Mouse (Mus musculus) testis, adult 2 months (tissue): ENCODE data around the gene Fam53b. TPM values are rescaled to one million over a fixed set of nuclear protein-coding genes. Genes with fewer than 3 reads are reported as not detected.

Experiments
- H3K27ac ChIP-seq: fragments of 200-500 bp; 2 replicates; pipeline ENCODE4 v1.5.1; 2012; ENCODE audit warnings: low read depth, low read length; ENCODE audit not compliant: control insufficient read depth, insufficient read depth
- H3K27me3 ChIP-seq: fragments of 200-500 bp; 2 replicates; pipeline ENCODE4 v1.6.1; 2012; ENCODE audit warnings: mild to moderate bottlenecking, low read length, moderate library complexity; ENCODE audit not compliant: control insufficient read depth, insufficient read depth
- H3K36me3 ChIP-seq: fragments of 200-500 bp; 2 replicates; pipeline ENCODE4 v1.6.1; 2012; ENCODE audit warnings: mild to moderate bottlenecking, low read length; ENCODE audit not compliant: control insufficient read depth, insufficient read depth
- H3K4me1 ChIP-seq: fragments of 200-500 bp; 2 replicates; pipeline ENCODE4 v1.6.1; 2012; ENCODE audit warnings: low read length; ENCODE audit not compliant: control insufficient read depth, insufficient read depth
- H3K4me3 ChIP-seq: fragments of 200-500 bp; 2 replicates; pipeline ENCODE4 v1.5.1; 2012; ENCODE audit warnings: low read depth, mild to moderate bottlenecking, low read length, moderate library complexity, mixed read lengths; ENCODE audit not compliant: control insufficient read depth
- CTCF ChIP-seq: fragments of 200-500 bp; IDR thresholded peaks from 2 replicates; pipeline ENCODE4 v1.5.1; 2012; ENCODE audit warnings: low read depth, mild to moderate bottlenecking, inconsistent platforms, low read length, moderate library complexity; ENCODE audit not compliant: control insufficient read depth, insufficient read depth, insufficient replicate concordance
- POLR2A ChIP-seq: fragments of 200-500 bp; IDR thresholded peaks from 2 replicates; pipeline ENCODE4 v1.6.1; 2012; ENCODE audit warnings: low read depth, mild to moderate bottlenecking, inconsistent platforms, low read length, moderate library complexity; ENCODE audit not compliant: control insufficient read depth
- polyA plus RNA-seq: library from polyadenylated mRNA; depleted of rRNA; stranded (reverse); fragments of >200 nt; gene quantifications from 2 replicates; pipeline ENCODE4 v1.2.3, GENCODE M21; 2012

Fam53b gene
- polyA plus RNA-seq, 1 experiment: 6.1 TPM

- Histone ChIP-seq H3K27ac (no peak overlapping the region), H3K27me3 (no peaks in the 10 kb centered on the region), H3K4me1 (no peaks in the 10 kb centered on the region; the same call in none of the 2 replicates), H3K36me3 (no peaks in the 10 kb centered on the region), H3K4me3 (no peak overlapping the region)
- TF ChIP-seq POLR2A: no peak
- TF ChIP-seq CTCF: no peak
These were observed 110.0 kb downstream of the Fam53b start for GRCm38 (mm10) chr7:132703515-132704309.

DNA sequence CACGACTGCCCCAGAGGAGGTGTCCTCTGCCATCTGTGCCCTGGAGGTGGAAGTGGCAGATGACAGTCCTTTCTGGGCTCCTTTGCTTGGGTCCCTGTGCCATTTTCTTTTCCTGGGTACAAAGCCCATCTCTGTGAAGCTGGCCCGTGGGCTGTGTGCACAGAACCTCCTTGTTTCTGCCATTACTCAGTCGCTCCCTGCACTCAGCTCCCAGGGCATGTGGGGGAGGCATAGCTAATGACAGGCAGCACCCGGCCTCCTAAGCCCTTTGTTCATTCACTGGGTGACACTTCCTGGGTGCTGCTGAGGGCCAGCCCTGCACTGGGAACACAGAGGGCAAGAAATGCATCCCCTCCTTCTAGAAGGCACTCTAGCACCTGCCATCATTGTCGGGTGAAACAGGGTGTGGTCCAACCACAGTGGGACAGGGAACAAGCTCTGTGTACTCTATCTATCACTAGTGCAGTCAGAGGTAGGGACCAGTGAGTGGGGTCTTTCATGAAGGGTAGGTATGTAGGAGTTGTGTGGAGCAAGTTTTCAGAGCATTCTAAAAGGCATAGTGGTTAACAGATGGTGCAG lies 111.1 kb downstream of the Fam53b start:
- H3K4me3 ChIP-seq: no peak overlapping the region
- no peaks in the 10 kb centered on the region; the same call in none of the 2 replicates for H3K4me1 ChIP-seq
- H3K27me3 ChIP-seq: no peaks in the 10 kb centered on the region
- no peaks in the 10 kb centered on the region for H3K36me3 ChIP-seq
- no peak overlapping the region for H3K27ac ChIP-seq
- TF ChIP-seq CTCF (no peak), POLR2A (no peak)

DNA sequence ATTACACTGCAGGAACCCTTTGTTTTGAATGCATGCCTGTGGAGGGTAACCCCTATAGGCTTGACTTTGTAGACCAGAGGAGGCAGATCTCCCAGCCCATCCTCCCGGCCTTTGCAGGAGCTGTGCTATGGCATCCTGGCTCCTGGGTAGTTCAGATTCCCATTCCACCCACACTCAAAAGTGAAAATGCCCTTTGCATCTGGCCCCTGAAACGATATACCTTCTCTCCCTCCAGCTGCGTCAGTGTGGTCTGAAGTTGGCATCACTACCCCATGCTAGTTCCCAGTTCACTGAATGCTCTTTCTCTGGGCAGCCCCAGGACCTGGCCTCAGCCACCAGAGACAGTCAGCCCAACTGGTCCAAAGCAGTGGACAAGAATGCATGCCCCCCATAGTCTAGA lies 111.7 kb downstream of the Fam53b start:
- H3K4me1 ChIP-seq: no peaks in the 10 kb centered on the region; the same call in none of the 2 replicates
- TF ChIP-seq CTCF (no peak), POLR2A (no peak)
- no peaks in the 10 kb centered on the region for H3K27me3 ChIP-seq
- no peaks in the 10 kb centered on the region for H3K36me3 ChIP-seq
- H3K4me3 ChIP-seq: no peak overlapping the region
- no peak overlapping the region for H3K27ac ChIP-seq

DNA sequence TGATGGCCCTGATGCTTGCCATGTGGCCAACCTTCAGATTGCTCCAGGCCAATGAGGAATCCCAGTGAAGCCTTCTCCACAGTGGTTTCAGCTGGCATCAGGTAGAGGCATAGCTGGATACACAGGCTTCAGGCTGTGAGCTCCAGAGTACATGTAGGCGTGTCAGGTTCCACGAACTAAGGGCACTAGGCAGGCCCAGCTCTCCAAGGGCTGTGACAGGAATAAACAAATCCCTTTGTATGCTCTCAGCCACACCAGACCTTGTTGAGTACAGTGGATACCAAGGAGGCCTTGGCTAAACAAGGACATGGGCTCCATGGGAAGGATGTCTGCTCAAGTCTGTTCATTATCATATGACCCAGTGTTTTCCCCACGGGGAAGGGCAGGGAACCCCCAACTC lies 112.3 kb downstream of the Fam53b start:
- Histone ChIP-seq H3K27ac (no peak overlapping the region), H3K36me3 (no peaks in the 10 kb centered on the region), H3K4me3 (no peak overlapping the region), H3K4me1 (no peaks in the 10 kb centered on the region; the same call in none of the 2 replicates), H3K27me3 (no peaks in the 10 kb centered on the region)
- TF ChIP-seq POLR2A (no peak), CTCF (no peak)

DNA sequence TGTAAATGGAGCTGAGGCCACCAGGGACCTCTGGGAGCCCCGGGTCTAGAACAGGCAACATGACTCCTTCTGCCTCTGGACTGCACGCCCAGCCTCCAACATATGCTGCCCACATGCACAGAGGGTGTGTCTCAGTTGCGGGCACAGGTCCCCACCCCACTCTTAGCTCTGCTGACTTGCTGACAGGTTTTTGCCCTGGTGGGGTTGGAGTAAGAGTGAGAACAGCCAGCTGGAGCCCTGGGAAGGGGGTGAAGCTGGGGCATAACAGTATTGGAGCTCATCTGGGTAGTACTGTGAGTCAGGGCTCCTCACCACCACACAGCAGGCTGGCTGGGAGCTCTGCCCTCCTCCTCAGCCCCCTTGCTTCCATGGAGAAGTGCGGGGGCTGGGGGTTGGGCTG lies 113.6 kb downstream of the Fam53b start:
- Histone ChIP-seq H3K27ac (no peak overlapping the region), H3K27me3 (no peaks in the 10 kb centered on the region), H3K4me3 (no peak overlapping the region), H3K4me1 (no peaks in the 10 kb centered on the region; the same call in none of the 2 replicates), H3K36me3 (no peaks in the 10 kb centered on the region)
- no peak for TF ChIP-seq CTCF
- no peak for TF ChIP-seq POLR2A

GRCm38 (mm10) chr7:132699639-132700038 lies 114.0 kb downstream of the Fam53b start:
- Histone ChIP-seq H3K36me3 (no peaks in the 10 kb centered on the region), H3K27me3 (no peaks in the 10 kb centered on the region), H3K4me3 (no peak overlapping the region), H3K4me1 (no peaks in the 10 kb centered on the region; the same call in none of the 2 replicates), H3K27ac (no peak overlapping the region)
- TF ChIP-seq CTCF (no peak), POLR2A (no peak)

DNA sequence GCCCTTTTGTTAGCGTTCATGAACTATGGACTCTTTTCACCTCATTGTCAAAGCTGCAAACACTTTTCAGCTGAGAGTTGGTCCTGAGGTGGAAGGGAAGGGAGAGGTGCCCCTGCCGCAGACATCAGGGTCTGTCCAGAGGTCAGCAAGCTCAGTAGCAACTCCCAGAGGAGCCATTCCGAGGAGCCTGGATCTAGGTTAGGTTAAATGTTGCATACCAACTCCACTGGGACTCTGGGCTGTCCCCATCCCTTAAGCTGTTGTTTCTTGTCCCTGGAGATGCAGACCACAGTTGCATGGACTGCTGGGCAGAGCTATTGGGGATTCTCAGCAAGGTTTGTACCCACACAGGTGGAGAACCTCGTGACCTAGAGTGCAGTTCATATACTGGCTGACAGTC lies 114.5 kb downstream of the Fam53b start:
- no peak overlapping the region for H3K27ac ChIP-seq
- no peaks in the 10 kb centered on the region; the same call in none of the 2 replicates for H3K4me1 ChIP-seq
- H3K27me3 ChIP-seq: no peaks in the 10 kb centered on the region
- no peak for TF ChIP-seq CTCF
- TF ChIP-seq POLR2A: no peak
- H3K36me3 ChIP-seq: no peaks in the 10 kb centered on the region
- H3K4me3 ChIP-seq: no peak overlapping the region
